Comparison of ENCODE assay signal across 8 mouse cellular contexts in the genomic region with DNA sequence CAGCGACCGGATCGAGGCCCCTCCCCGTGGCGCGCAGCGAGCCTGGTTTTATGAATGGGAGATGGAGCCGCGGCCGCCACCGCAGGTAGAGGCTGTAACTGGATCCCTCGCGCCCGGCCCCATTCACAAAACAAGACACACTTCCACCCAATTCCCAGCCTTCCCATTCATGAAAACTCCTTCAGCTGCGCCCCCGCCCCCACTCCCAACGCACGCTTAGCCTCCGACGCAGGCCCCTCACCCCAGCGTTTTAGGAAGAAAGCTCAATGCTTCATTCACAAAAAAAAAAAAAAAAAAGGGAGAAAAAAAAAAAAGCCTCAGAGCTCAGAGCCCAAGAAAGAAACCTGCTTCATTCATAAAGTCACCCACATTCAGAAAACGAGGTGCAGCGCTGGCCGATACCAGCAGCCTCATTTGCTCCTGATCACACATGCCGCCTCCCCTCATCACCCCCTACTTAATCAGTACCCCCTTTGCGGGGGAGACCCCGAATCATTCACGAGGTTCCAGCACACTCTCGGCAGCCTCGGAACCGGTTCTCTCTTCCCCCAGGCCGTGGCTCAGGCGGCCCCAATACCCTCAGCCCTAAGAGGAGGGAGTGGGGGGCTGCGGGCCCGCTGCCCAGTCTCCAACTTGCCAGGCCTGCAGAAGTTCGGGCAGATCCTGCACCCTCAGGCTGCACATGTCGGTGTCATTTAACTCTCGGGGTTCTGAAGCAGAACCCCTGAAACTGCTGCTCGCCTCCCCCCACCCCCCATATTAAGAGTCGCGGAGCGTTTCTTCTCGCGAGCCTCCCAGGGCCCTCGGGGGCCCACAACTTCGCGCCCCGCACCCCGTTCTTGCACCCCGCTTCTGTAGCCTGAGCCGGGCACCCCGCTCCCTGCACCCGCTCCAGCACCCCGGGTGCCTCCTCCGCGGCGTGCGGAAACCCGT. TPM values are rescaled to one million over a fixed set of nuclear protein-coding genes. Genes with fewer than 3 reads are reported as not detected.
DNase-seq lines count a peak whose midpoint lies in the region; ATAC-seq lines count a peak whose summit lies in the region.

No protein-coding gene starts in this region.

- peaks cover 42% of the 10 kb centered on the region for H3K4me1 ChIP-seq in hindbrain, embryonic 13.5 days (replicated peaks)

- H3K9me3 ChIP-seq in hindbrain, embryonic 13.5 days: no peaks in the 10 kb centered on the region

- peak overlapping the region; percentile 74 for H3K27ac ChIP-seq in hindbrain, embryonic 13.5 days

- ATAC-seq in hindbrain, embryonic 13.5 days (ENCODE audit: low FRiP score): peak; percentile 50
- ATAC-seq in granulocyte monocyte progenitor cell, adult 5-6 weeks (replicated peaks; ENCODE audit: poor library complexity, severe bottlenecking): no peak

- DNase-seq in R1 (ENCODE audit: low read depth, low spot score): peak; percentile 97
- DNase-seq in cerebellum, adult 8-10 months: peak; percentile 66
- peak; percentile 74 to 84 for DNase-seq in frontal cortex, postnatal 10 days (ENCODE audit: low spot score in 2 of 2)
- peak; percentile 41 for DNase-seq in left cerebral cortex, adult 11 months (ENCODE audit: low spot score)
- peak; percentile 48 for DNase-seq in lung, postnatal 25 days (ENCODE audit: low spot score)
- DNase-seq in right cerebral cortex, adult 2 months (ENCODE audit: low spot score in 2 of 2): peak; percentile 74 to 82

- H3K4me3 ChIP-seq in hindbrain, embryonic 13.5 days: peak overlapping the region; percentile 75

- 0% methylated on average over 59 of the region's 59 CpGs for WGBS in hindbrain, embryonic 13.5 days

- peak overlapping the region; percentile 82 for H3K9ac ChIP-seq in hindbrain, embryonic 13.5 days

- peaks cover 78% of the 10 kb centered on the region for H3K27me3 ChIP-seq in hindbrain, embryonic 13.5 days

- peak overlapping the region; percentile 100 for H3K4me2 ChIP-seq in hindbrain, embryonic 13.5 days

- no peaks in the 10 kb centered on the region for H3K36me3 ChIP-seq in hindbrain, embryonic 13.5 days

RNA-seq across cellular contexts. Expression of gene Etv5, which starts 0.8 kb away (rescaled TPM):
- 17.7 and 18.9 TPM in 2 replicates for polyA plus RNA-seq in hindbrain, embryonic 13.5 days (2015; fragmentation: Nextera tagmentation; extraction: Ambion mirVana)
- total RNA-seq in granulocyte monocyte progenitor cell, adult 5-6 weeks (2014; fragmentation: Nextera tagmentation): 2.8 and 5.4 TPM in 2 replicates
- total RNA-seq in granulocyte monocyte progenitor cell, adult 5-6 weeks (2017): 1.8 and 2.5 TPM in 2 replicates

Comparison
In these comparisons a context has a peak if more than half of its experiments do, and no peak if none do; other contexts are left out.
1. DNase-seq: peak in every context shown above with its lines; median percentile 97 in R1; 79 in frontal cortex, postnatal 10 days; 78 in right cerebral cortex, adult 2 months; 66 in cerebellum, adult 8-10 months; 48 in lung, postnatal 25 days; 41 in left cerebral cortex, adult 11 months.